Mouse (Mus musculus) cortical plate, adult 2 months (tissue): Measurements from ENCODE around the gene Arid1b. TPM values are rescaled to one million over a fixed set of nuclear protein-coding genes. Genes with fewer than 3 reads are reported as not detected.

ENCODE experiments used
- H3K27ac ChIP-seq: fragments of 200-500 bp; 2 replicates; pipeline ENCODE4 v1.5.1; 2012; ENCODE audit warnings: low read length, control low read depth, inconsistent platforms; ENCODE audit not compliant: insufficient read depth
- H3K4me1 ChIP-seq: fragments of 200-500 bp; 2 replicates; pipeline ENCODE4 v1.6.1; 2011; ENCODE audit warnings: low read length; ENCODE audit not compliant: control insufficient read depth, insufficient read depth
- H3K4me3 ChIP-seq: fragments of 200-500 bp; 2 replicates; pipeline ENCODE4 v1.5.1; 2011; ENCODE audit warnings: mild to moderate bottlenecking, low read length, control low read depth; ENCODE audit not compliant: insufficient read depth
- CTCF ChIP-seq: fragments of 200-500 bp; IDR thresholded peaks from 2 replicates; pipeline ENCODE4 v1.5.1; 2011; ENCODE audit warnings: mild to moderate bottlenecking, control low read depth, low read length; ENCODE audit not compliant: insufficient read depth; ENCODE audit errors: extremely low read depth
- POLR2A ChIP-seq: fragments of 200-500 bp; IDR thresholded peaks from 2 replicates; pipeline ENCODE4 v1.6.1; 2011; ENCODE audit warnings: mild to moderate bottlenecking, low read length, control low read depth; ENCODE audit not compliant: insufficient read depth; ENCODE audit errors: extremely low read depth
- polyA plus RNA-seq: library from polyadenylated mRNA; depleted of rRNA; stranded (reverse); fragments of >200 nt; gene quantifications from 2 replicates; pipeline ENCODE4 v1.2.3, GENCODE M21; 2012

Gene Arid1b
- polyA plus RNA-seq, 1 experiment = 22.8 TPM

DNA sequence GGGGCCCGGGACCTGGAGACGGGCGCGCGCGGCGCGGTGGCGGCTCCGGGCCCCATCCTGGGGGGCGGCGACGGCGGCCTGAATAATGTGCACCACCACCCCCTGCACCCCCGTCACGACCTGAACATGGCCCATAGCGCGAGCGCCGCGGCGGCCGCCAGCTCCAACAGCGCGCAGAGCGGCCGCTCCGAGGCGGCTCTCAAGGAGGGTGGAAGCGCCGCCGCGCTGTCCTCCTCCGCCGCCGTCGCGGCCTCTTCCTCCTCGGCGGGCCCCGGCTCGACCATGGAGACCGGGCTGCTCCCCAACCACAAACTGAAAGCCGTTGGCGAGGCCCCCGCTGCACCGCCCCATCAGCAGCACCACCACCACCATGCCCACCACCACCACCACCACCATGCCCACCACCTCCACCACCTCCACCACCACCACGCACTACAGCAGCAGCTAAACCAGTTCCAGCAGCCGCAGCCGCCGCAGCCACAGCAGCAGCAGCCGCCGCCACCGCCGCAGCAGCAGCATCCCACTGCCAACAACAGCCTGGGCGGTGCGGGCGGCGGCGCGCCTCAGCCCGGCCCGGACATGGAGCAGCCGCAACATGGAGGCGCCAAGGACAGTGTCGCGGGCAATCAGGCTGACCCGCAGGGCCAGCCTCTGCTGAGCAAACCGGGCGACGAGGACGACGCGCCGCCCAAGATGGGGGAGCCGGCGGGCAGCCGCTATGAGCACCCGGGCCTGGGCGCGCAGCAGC, 855 bp downstream of the Arid1b start:
- H3K4me3 ChIP-seq = peak overlapping the region; percentile 98
- peaks cover 2% of the 10 kb centered on the region; the same call in 1 of the 2 replicates for H3K4me1 ChIP-seq
- no peak for TF ChIP-seq CTCF
- TF ChIP-seq POLR2A = peak; percentile 8; the same call in 1 of the 2 replicates
- peak overlapping the region; percentile 100 for H3K27ac ChIP-seq

DNA sequence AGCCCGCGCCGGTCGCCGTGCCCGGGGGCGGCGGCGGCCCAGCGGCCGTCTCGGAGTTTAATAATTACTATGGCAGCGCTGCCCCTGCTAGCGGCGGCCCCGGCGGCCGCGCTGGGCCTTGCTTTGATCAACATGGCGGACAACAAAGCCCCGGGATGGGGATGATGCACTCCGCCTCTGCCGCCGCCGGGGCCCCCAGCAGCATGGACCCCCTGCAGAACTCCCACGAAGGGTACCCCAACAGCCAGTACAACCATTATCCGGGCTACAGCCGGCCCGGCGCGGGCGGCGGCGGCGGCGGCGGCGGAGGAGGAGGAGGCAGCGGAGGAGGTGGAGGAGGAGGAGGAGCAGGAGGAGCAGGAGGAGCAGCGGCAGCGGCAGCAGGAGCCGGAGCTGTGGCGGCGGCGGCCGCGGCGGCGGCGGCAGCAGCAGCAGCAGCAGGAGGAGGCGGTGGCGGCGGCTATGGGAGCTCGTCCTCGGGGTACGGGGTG, 1.5 kb downstream of the Arid1b start:
- TF ChIP-seq POLR2A (no peak), CTCF (no peak)
- H3K4me3 ChIP-seq = peak overlapping the region; percentile 98
- peaks cover 2% of the 10 kb centered on the region; the same call in 1 of the 2 replicates for H3K4me1 ChIP-seq
- peak overlapping the region; percentile 100 for H3K27ac ChIP-seq

DNA sequence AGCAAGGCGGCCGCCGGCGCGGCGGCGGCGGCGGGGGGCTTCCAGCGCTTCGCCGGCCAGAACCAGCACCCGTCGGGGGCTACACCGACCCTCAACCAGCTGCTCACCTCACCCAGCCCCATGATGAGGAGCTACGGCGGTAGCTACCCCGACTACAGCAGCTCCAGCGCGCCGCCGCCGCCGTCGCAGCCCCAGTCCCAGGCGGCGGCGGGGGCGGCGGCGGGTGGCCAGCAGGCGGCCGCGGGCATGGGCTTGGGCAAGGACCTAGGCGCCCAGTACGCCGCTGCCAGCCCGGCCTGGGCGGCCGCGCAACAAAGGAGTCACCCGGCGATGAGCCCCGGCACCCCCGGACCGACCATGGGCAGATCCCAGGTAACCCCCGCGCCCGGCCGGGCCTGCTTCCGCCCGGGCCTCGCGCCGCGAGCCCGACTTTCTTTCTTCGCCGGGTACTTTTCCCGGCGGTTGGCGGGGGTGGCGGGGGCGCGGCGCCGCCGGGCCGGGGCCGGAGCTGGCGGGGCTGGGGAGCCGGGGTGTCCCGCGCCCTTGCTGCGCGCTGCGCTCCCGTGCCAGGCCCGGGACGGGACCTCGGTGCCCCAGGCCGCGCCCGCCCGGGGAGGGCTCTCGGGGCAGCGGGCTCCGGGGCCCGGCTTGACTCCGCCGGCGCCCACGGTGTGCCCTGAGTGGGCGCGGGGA, 2.1 kb downstream of the Arid1b start:
- Histone ChIP-seq H3K4me3 (peak overlapping the region; percentile 98), H3K27ac (peak overlapping the region; percentile 100), H3K4me1 (peaks cover 5% of the 10 kb centered on the region)
- no peak for TF ChIP-seq CTCF
- TF ChIP-seq POLR2A = no peak

DNA sequence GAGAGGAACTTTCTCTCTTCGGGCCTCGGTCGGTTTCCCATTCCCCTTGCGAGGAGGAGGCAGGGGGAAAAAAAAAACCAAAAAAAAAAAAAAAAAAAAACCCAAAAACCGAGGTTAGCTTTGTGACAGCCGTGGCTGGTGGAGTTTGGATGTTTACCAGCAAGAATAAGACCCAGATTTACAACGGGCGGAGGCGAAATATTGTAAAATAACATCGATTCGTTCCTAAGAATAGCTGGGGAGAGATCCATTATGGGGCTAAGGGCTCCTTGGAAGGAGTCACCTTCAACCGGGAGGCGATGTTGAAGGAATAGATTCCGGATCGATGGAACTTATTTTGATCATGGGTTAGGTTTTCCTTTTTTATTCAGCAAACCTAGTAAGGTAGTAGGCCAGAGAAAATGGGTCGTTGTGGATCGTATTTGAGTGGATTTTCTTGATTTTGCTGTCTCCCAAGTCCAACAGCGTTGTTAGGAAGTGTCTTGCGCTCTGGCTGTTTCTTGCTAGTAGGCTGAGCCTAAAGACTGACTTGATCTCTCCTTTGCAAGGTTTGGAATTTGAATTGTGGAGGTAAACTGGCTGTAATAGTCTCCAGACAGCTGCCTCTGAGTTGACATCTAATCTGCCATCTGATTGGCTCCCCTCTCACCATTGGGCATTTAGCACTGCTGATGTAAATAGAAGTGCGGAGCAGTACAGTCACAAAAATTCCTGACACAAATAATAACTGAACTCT, 2.9 kb downstream of the Arid1b start:
- H3K27ac ChIP-seq = peak overlapping the region; percentile 41
- peak overlapping the region; percentile 98 for H3K4me3 ChIP-seq
- peaks cover 8% of the 10 kb centered on the region for H3K4me1 ChIP-seq
- TF ChIP-seq POLR2A (peak; percentile 42; the same call in 1 of the 2 replicates), CTCF (no peak)

DNA sequence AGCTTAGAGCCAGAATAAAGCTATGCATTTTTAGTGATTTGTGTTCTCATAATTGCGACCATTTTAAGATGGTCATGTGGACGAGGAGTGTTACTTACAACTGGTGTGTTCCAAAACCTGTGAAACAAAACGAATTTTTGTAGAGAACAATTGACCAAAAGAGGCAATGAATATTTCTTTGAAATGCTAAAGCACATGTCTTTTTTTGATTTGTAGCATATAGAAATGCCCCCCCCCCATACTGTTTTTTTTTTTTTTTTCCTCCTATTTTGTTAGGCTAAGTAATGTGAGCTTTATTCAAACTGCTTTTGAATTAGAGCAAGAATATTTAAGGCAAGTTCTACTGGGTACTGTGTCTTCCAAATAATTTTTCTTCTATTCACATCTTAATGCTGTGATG, 3.8 kb downstream of the Arid1b start:
- H3K4me3 ChIP-seq = peak overlapping the region; percentile 98; the same call in 1 of the 2 replicates
- H3K27ac ChIP-seq = no peak overlapping the region
- peaks cover 10% of the 10 kb centered on the region for H3K4me1 ChIP-seq
- TF ChIP-seq CTCF (no peak), POLR2A (no peak)

DNA sequence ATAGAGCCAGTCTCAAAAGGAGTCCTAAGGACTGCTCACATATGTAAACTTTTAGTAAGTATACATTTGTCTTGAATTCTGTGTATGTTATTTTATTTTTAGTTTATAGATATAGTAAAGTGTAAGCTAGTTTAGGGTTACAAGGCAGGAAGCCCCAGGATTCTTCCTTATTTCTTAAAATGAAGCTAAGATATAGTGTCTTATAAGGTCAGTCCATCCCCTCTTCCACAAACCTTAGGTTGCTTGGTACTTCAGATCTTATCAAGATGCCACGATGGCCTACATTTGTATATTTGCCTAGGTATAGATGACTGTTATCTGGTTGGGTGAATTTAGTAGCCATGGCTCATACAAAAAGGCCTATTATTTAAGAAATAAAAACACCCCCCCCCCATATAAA, 5.1 kb downstream of the Arid1b start:
- Histone ChIP-seq H3K4me3 (no peak overlapping the region; the same call in 1 of the 2 replicates), H3K4me1 (peaks cover 12% of the 10 kb centered on the region), H3K27ac (no peak overlapping the region)
- no peak for TF ChIP-seq CTCF
- TF ChIP-seq POLR2A = no peak

DNA sequence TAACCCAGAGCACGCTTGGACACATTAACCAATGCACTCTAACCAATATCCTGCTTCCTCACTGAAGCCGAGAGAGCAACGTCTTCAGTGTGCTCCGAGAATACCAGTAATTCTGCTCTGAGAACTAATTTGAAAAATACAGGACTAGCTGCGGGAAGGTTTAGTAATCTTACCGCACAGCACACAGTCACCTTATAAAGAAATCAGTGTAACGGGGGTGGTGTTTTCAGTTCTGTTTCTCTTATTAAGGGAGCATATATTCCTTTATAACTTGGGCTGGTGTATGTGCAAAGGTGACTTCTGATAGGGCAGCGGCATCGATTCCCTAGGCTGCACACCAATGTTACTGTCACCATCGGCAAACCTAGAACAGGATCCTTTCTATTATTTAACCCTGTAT, 5.9 kb downstream of the Arid1b start:
- no peak for TF ChIP-seq CTCF
- H3K4me1 ChIP-seq = peaks cover 15% of the 10 kb centered on the region
- no peak overlapping the region for H3K27ac ChIP-seq
- peak overlapping the region; percentile 26 for H3K4me3 ChIP-seq

DNA sequence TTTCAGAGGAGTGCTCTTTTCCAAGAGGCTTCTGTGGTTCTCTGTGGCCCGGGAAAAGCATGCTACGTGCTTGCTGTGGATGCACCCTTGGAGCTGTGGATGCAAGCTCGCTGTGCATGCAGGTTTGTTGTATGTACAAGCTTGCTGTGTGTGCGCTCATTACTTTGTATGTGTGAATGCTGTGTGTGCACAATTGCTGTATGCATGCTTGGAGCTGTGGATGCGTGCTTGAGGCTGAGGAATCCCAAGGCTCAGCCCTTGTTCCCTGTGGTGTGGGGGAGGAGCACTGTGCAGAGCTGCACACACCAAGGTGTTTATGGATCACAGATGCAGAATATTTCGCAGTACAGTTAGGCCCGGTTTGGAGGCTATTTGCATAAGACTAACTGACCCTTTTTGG, 6.7 kb downstream of the Arid1b start:
- TF ChIP-seq CTCF = no peak
- no peak for TF ChIP-seq POLR2A
- Histone ChIP-seq H3K4me1 (peaks cover 16% of the 10 kb centered on the region), H3K27ac (no peak overlapping the region)

DNA sequence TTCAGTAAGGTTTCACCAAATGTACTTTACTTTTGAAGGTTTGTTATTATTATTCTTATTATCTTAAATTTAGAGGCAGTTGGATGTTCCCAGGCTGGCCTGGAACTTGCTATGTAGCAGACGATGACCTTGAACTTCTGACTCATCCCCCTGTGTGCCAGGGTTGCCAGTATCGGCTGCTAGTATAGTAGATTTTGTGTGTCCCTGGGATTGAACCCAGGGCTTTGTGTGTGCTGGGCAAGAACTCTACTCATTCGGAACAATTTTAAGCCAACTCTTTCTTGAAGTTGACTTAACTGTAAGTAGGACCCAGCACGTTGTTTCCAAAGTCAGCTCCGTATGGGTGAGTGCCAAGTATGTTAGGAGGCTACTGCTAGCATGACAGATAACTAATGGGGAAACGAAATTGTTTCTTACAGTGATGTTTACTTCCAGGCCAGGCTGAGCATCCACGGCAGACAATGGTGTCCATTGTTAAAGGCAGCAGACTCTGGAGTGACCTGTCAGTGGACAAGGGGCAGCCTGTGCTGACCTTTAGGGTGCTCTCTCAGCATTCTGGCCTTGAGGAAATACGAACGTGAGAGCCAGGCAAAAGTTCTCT, 7.5 kb downstream of the Arid1b start:
- no peak overlapping the region for H3K4me3 ChIP-seq
- TF ChIP-seq POLR2A = no peak
- no peak for TF ChIP-seq CTCF
- no peak overlapping the region for H3K27ac ChIP-seq
- H3K4me1 ChIP-seq = peaks cover 19% of the 10 kb centered on the region

More for the DNA sequence above, 6.7 kb downstream of the Arid1b start:
- peak overlapping the region; percentile 15 for H3K4me3 ChIP-seq
